Mouse (Mus musculus): ENCODE results near the gene Cyth2. TPM values are rescaled to one million over a fixed set of nuclear protein-coding genes. Genes with fewer than 3 reads are reported as not detected.
A peak's percentile ranks its signal among the peaks of the same experiment; 100 is the strongest.

Gene Cyth2
- 59.7 and 62.4 TPM in 2 replicates for polyA plus RNA-seq (2015; fragmentation: Nextera tagmentation; extraction: Ambion mirVana)

GRCm38 (mm10) chr7:45813787-45814779 is at the start of gene Cyth2:
Cyth2 (minus strand) TSS chr7:45814581.
- Histone ChIP-seq H3K4me2 (replicated peaks; ENCODE audit: low read depth) (peak within 1 kb of the TSS; percentile 90), H3K9ac (ENCODE audit: low read length) (peak within 1 kb of the TSS; percentile 100), H3K27ac (replicated peaks) (peak within 1 kb of the TSS; percentile 100), H3K4me1 (replicated peaks; ENCODE audit: control insufficient read depth, insufficient read depth) (no peaks in the 10 kb centered on the region; the same call in 1 of the 2 replicates), H3K4me3 (ENCODE audit: low read depth, low read length) (peak within 1 kb of the TSS; percentile 94), H3K27me3 (ENCODE audit: control insufficient read depth, insufficient read depth, low read length) (no peaks in the 10 kb centered on the region), H3K36me3 (ENCODE audit: control insufficient read depth, insufficient read depth, low read length) (peaks cover 28% of the 10 kb centered on the region), H3K9me3 (ENCODE audit: control insufficient read depth, low read length) (no peaks in the 10 kb centered on the region)
- no peak for TF ChIP-seq CTCF (IDR thresholded peaks at IDR 0.05; ENCODE audit: low read depth)
- TF ChIP-seq EP300 (optimal IDR thresholded peaks at IDR 0.05), result no peak
- peak; percentile 99 for ATAC-seq (ENCODE audit: low FRiP score, low TSS enrichment)
- WGBS, result under 1% methylated on average over 87 of the region's 92 CpGs
- peak; percentile 99 for DNase-seq (ENCODE audit: low spot score)

- H3K4me2 ChIP-seq (replicated peaks; ENCODE audit: low read depth), result no peak overlapping the region
- ATAC-seq (ENCODE audit: low FRiP score, low TSS enrichment) (no peak), DNase-seq (ENCODE audit: low spot score) (no peak)
- H3K4me1 ChIP-seq (replicated peaks; ENCODE audit: control insufficient read depth, insufficient read depth), result no peaks in the 10 kb centered on the region
- no peak overlapping the region for H3K4me3 ChIP-seq (ENCODE audit: low read depth, low read length)
- no peaks in the 10 kb centered on the region for H3K27me3 ChIP-seq (ENCODE audit: control insufficient read depth, insufficient read depth, low read length)
- no peaks in the 10 kb centered on the region for H3K9me3 ChIP-seq (ENCODE audit: control insufficient read depth, low read length)
- no peak for TF ChIP-seq EP300 (optimal IDR thresholded peaks at IDR 0.05)
- no peak for TF ChIP-seq CTCF (IDR thresholded peaks at IDR 0.05; ENCODE audit: low read depth)
- H3K9ac ChIP-seq (ENCODE audit: low read length), result no peak overlapping the region
- H3K27ac ChIP-seq (replicated peaks), result no peak overlapping the region
- 83% methylated on average over 7 of the region's 7 CpGs for WGBS
- H3K36me3 ChIP-seq (ENCODE audit: control insufficient read depth, insufficient read depth, low read length), result no peaks in the 10 kb centered on the region
Observed at GRCm38 (mm10) chr7:45862804-45863203, 48.4 kb upstream of the Cyth2 start.

- H3K4me1 ChIP-seq (replicated peaks; ENCODE audit: control insufficient read depth, insufficient read depth), result peaks cover 3% of the 10 kb centered on the region; the same call in 1 of the 2 replicates
- no peak overlapping the region for H3K9ac ChIP-seq (ENCODE audit: low read length)
- no peak overlapping the region for H3K27ac ChIP-seq (replicated peaks)
- H3K9me3 ChIP-seq (ENCODE audit: control insufficient read depth, low read length), result no peaks in the 10 kb centered on the region
- no peaks in the 10 kb centered on the region for H3K27me3 ChIP-seq (ENCODE audit: control insufficient read depth, insufficient read depth, low read length)
- TF ChIP-seq CTCF (IDR thresholded peaks at IDR 0.05; ENCODE audit: low read depth) (no peak), EP300 (optimal IDR thresholded peaks at IDR 0.05) (no peak)
- DNase-seq (ENCODE audit: low spot score) (no peak), ATAC-seq (ENCODE audit: low FRiP score, low TSS enrichment) (peak; percentile 61)
- no peak overlapping the region for H3K4me3 ChIP-seq (ENCODE audit: low read depth, low read length)
- no peak overlapping the region for H3K4me2 ChIP-seq (replicated peaks; ENCODE audit: low read depth)
- H3K36me3 ChIP-seq (ENCODE audit: control insufficient read depth, insufficient read depth, low read length), result no peaks in the 10 kb centered on the region
- WGBS, result 30% methylated on average over 4 of the region's 4 CpGs
Observed at GRCm38 (mm10) chr7:45859008-45859407, 44.6 kb upstream of the Cyth2 start.

- Histone ChIP-seq H3K27me3 (ENCODE audit: control insufficient read depth, insufficient read depth, low read length) (no peaks in the 10 kb centered on the region), H3K9ac (ENCODE audit: low read length) (peak overlapping the region; percentile 35), H3K4me3 (ENCODE audit: low read depth, low read length) (peak overlapping the region; percentile 28), H3K4me2 (replicated peaks; ENCODE audit: low read depth) (peak overlapping the region; percentile 59), H3K36me3 (ENCODE audit: control insufficient read depth, insufficient read depth, low read length) (no peaks in the 10 kb centered on the region), H3K4me1 (replicated peaks; ENCODE audit: control insufficient read depth, insufficient read depth) (peaks cover 3% of the 10 kb centered on the region; the same call in 1 of the 2 replicates), H3K9me3 (ENCODE audit: control insufficient read depth, low read length) (no peaks in the 10 kb centered on the region), H3K27ac (replicated peaks) (no peak overlapping the region)
- TF ChIP-seq CTCF (IDR thresholded peaks at IDR 0.05; ENCODE audit: low read depth) (no peak), EP300 (optimal IDR thresholded peaks at IDR 0.05) (no peak)
- ATAC-seq (ENCODE audit: low FRiP score, low TSS enrichment) (0 out of 2 replicates have a peak, but pooled peaks have one; percentile 16), DNase-seq (ENCODE audit: low spot score) (peak; percentile 31)
- 8% methylated on average over 29 of the region's 30 CpGs for WGBS
Observed at GRCm38 (mm10) chr7:45856950-45857901, 42.8 kb upstream of the Cyth2 start.

DNA sequence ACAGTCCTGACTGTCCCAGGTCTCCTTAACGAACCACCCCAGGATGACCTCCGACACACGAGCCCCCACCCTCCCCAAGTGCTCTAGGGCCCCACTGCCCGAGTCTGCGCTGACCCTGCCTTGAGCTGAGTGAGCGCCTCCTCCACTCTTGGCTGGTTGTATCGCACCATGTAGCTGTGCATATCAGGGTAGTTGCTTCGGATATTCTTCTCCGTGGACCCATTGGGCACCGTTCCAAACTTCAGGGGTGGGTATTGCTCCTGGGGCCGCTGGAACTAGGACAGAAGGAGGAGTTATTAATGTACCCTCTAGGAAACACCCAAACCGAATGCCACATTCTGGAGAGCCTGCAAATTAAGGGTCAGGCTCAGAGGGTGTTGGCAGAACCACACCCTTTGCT is 38.7 kb upstream of the Cyth2 start:
- ATAC-seq (ENCODE audit: low FRiP score, low TSS enrichment), result no peak

More for the DNA sequence above, 38.7 kb upstream of the Cyth2 start:
- Histone ChIP-seq H3K27me3 (ENCODE audit: control insufficient read depth, insufficient read depth, low read length) (no peaks in the 10 kb centered on the region), H3K4me3 (ENCODE audit: low read depth, low read length) (no peak overlapping the region), H3K4me2 (replicated peaks; ENCODE audit: low read depth) (no peak overlapping the region), H3K4me1 (replicated peaks; ENCODE audit: control insufficient read depth, insufficient read depth) (peaks cover 3% of the 10 kb centered on the region; the same call in 1 of the 2 replicates), H3K27ac (replicated peaks) (no peak overlapping the region), H3K9me3 (ENCODE audit: control insufficient read depth, low read length) (no peaks in the 10 kb centered on the region), H3K36me3 (ENCODE audit: control insufficient read depth, insufficient read depth, low read length) (no peaks in the 10 kb centered on the region), H3K9ac (ENCODE audit: low read length) (no peak overlapping the region)
- DNase-seq (ENCODE audit: low spot score), result no peak
- TF ChIP-seq EP300 (optimal IDR thresholded peaks at IDR 0.05), result no peak
- TF ChIP-seq CTCF (IDR thresholded peaks at IDR 0.05; ENCODE audit: low read depth), result no peak
- WGBS, result 80% methylated on average over 12 of the region's 12 CpGs
